Mouse (Mus musculus): ENCODE data around the gene Phf2. TPM values are rescaled to one million over a fixed set of nuclear protein-coding genes. Genes with fewer than 3 reads are reported as not detected.

Phf2 gene
- polyA plus RNA-seq, 1 experiment: 21.5 TPM

- Histone ChIP-seq H3K79me2 (ENCODE audit: control insufficient read depth, insufficient read depth) (peaks cover 80% of the 10 kb centered on the region), H3K4me2 (ENCODE audit: low read depth) (no peak overlapping the region), H3K4me3 (no peak overlapping the region), H3ac (ENCODE audit: control insufficient read depth, insufficient read length) (no peak overlapping the region), H3K27me3 (ENCODE audit: control insufficient read depth, insufficient read depth, insufficient read length) (no peaks in the 10 kb centered on the region), H3K36me3 (ENCODE audit: control insufficient read depth, insufficient read depth) (no peaks in the 10 kb centered on the region)
- no peak for TF ChIP-seq CEBPB (IDR thresholded peaks at IDR 0.05; ENCODE audit: insufficient read depth, poor library complexity, severe bottlenecking)
- TF ChIP-seq REST (IDR thresholded peaks at IDR 0.05; ENCODE audit: insufficient read depth, insufficient read length): no peak
- no peak for TF ChIP-seq MYOG (IDR thresholded peaks at IDR 0.05; ENCODE audit: control insufficient read depth in 1 of 3, insufficient read depth in 1 of 3, insufficient read length in 2 of 3, low read depth in 2 of 3)
- no peak for TF ChIP-seq POLR2A (IDR thresholded peaks at IDR 0.05; ENCODE audit: insufficient read length, low read depth)
- TF ChIP-seq E2F4 (IDR thresholded peaks at IDR 0.05; ENCODE audit: insufficient read depth): no peak
- no peak for TF ChIP-seq TCF12 (IDR thresholded peaks at IDR 0.05; ENCODE audit: insufficient read depth, poor library complexity, severe bottlenecking)
- no peak for TF ChIP-seq SRF (IDR thresholded peaks at IDR 0.05; ENCODE audit: control insufficient read depth, insufficient read length, low read depth)
- TF ChIP-seq TCF3 (IDR thresholded peaks at IDR 0.05; ENCODE audit: insufficient read length, low read depth): no peak
- TF ChIP-seq MYOD1 (IDR thresholded peaks at IDR 0.05; ENCODE audit: control insufficient read depth in 1 of 3, insufficient read length in 2 of 3, low read depth in 2 of 3): no peak
These were observed 27.4 kb downstream of the Phf2 start for GRCm38 (mm10) chr13:48843530-48843929.

- Histone ChIP-seq H3K4me3 (no peak overlapping the region), H3K27me3 (ENCODE audit: control insufficient read depth, insufficient read depth, insufficient read length) (no peaks in the 10 kb centered on the region), H3K36me3 (ENCODE audit: control insufficient read depth, insufficient read depth) (no peaks in the 10 kb centered on the region), H3K4me2 (ENCODE audit: low read depth) (no peak overlapping the region), H3K79me2 (ENCODE audit: control insufficient read depth, insufficient read depth) (peaks cover 85% of the 10 kb centered on the region), H3ac (ENCODE audit: control insufficient read depth, insufficient read length) (no peak overlapping the region)
- no peak for TF ChIP-seq POLR2A (IDR thresholded peaks at IDR 0.05; ENCODE audit: insufficient read length, low read depth)
- TF ChIP-seq SRF (IDR thresholded peaks at IDR 0.05; ENCODE audit: control insufficient read depth, insufficient read length, low read depth): no peak
- TF ChIP-seq POLR2AphosphoS2 (IDR thresholded peaks at IDR 0.05; ENCODE audit: insufficient read length, low read depth): no peak
- no peak for TF ChIP-seq TCF12 (IDR thresholded peaks at IDR 0.05; ENCODE audit: insufficient read depth, poor library complexity, severe bottlenecking)
- no peak for TF ChIP-seq CEBPB (IDR thresholded peaks at IDR 0.05; ENCODE audit: insufficient read depth, poor library complexity, severe bottlenecking)
- no peak for TF ChIP-seq MYOD1 (IDR thresholded peaks at IDR 0.05; ENCODE audit: control insufficient read depth in 1 of 3, insufficient read length in 2 of 3, low read depth in 2 of 3)
- TF ChIP-seq E2F4 (IDR thresholded peaks at IDR 0.05; ENCODE audit: insufficient read depth): no peak
- no peak for TF ChIP-seq REST (IDR thresholded peaks at IDR 0.05; ENCODE audit: insufficient read depth, insufficient read length)
- no peak for TF ChIP-seq TCF3 (IDR thresholded peaks at IDR 0.05; ENCODE audit: insufficient read length, low read depth)
These were observed 28.9 kb downstream of the Phf2 start for GRCm38 (mm10) chr13:48841905-48842592.

GRCm38 (mm10) chr13:48838284-48838683 lies 32.6 kb downstream of the Phf2 start:
- H3K36me3 ChIP-seq (ENCODE audit: control insufficient read depth, insufficient read depth): no peaks in the 10 kb centered on the region
- no peak overlapping the region for H3K4me2 ChIP-seq (ENCODE audit: low read depth)
- no peaks in the 10 kb centered on the region for H3K27me3 ChIP-seq (ENCODE audit: control insufficient read depth, insufficient read depth, insufficient read length)
- no peak overlapping the region for H3ac ChIP-seq (ENCODE audit: control insufficient read depth, insufficient read length)
- no peak overlapping the region for H3K4me3 ChIP-seq
- TF ChIP-seq E2F4 (IDR thresholded peaks at IDR 0.05; ENCODE audit: insufficient read depth) (no peak), CEBPB (IDR thresholded peaks at IDR 0.05; ENCODE audit: insufficient read depth, poor library complexity, severe bottlenecking) (no peak), REST (IDR thresholded peaks at IDR 0.05; ENCODE audit: insufficient read depth, insufficient read length) (no peak), SRF (IDR thresholded peaks at IDR 0.05; ENCODE audit: control insufficient read depth, insufficient read length, low read depth) (no peak), TCF3 (IDR thresholded peaks at IDR 0.05; ENCODE audit: insufficient read length, low read depth) (no peak), POLR2AphosphoS2 (IDR thresholded peaks at IDR 0.05; ENCODE audit: insufficient read length, low read depth) (no peak), TCF12 (IDR thresholded peaks at IDR 0.05; ENCODE audit: insufficient read depth, poor library complexity, severe bottlenecking) (no peak), MYOD1 (IDR thresholded peaks at IDR 0.05; ENCODE audit: control insufficient read depth in 1 of 3, insufficient read length in 2 of 3, low read depth in 2 of 3) (no peak), POLR2A (IDR thresholded peaks at IDR 0.05; ENCODE audit: insufficient read length, low read depth) (no peak), USF1 (IDR thresholded peaks at IDR 0.05; ENCODE audit: low read depth) (no peak), MAX (IDR thresholded peaks at IDR 0.05; ENCODE audit: low read depth) (no peak), MYOG (IDR thresholded peaks at IDR 0.05; ENCODE audit: control insufficient read depth in 1 of 3, insufficient read depth in 1 of 3, insufficient read length in 2 of 3, low read depth in 2 of 3) (no peak)
- peaks cover 72% of the 10 kb centered on the region for H3K79me2 ChIP-seq (ENCODE audit: control insufficient read depth, insufficient read depth)

DNA sequence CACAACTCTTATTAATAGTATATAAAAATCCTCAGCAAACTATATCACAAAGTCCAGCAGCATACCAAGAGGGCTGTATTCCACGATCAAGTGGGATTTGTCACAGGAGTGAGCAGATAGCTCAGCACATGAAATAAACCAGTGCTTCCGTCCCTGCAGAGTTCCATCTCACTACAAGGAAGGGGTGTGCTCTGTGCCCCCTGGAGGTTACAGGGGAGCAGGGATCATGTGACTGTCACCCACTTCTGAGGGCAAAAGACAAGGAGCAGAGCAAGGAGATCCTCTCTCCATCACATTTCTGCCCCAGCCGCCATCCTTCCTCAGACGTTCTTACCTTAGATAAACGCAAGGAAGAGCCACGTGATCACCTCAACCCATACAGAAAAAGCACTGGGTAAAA lies 33.4 kb downstream of the Phf2 start:
- Histone ChIP-seq H3K4me2 (ENCODE audit: low read depth) (no peak overlapping the region), H3K36me3 (ENCODE audit: control insufficient read depth, insufficient read depth) (no peaks in the 10 kb centered on the region)
- TF ChIP-seq SRF (IDR thresholded peaks at IDR 0.05; ENCODE audit: control insufficient read depth, insufficient read length, low read depth) (no peak), TCF3 (IDR thresholded peaks at IDR 0.05; ENCODE audit: insufficient read length, low read depth) (no peak), POLR2A (IDR thresholded peaks at IDR 0.05; ENCODE audit: insufficient read length, low read depth) (no peak), USF1 (IDR thresholded peaks at IDR 0.05; ENCODE audit: low read depth) (no peak), MYOD1 (IDR thresholded peaks at IDR 0.05; ENCODE audit: control insufficient read depth in 1 of 3, insufficient read length in 2 of 3, low read depth in 2 of 3) (no peak), MYOG (IDR thresholded peaks at IDR 0.05; ENCODE audit: control insufficient read depth in 1 of 3, insufficient read depth in 1 of 3, insufficient read length in 2 of 3, low read depth in 2 of 3) (no peak), TCF12 (IDR thresholded peaks at IDR 0.05; ENCODE audit: insufficient read depth, poor library complexity, severe bottlenecking) (no peak), MAX (IDR thresholded peaks at IDR 0.05; ENCODE audit: low read depth) (no peak), REST (IDR thresholded peaks at IDR 0.05; ENCODE audit: insufficient read depth, insufficient read length) (no peak), CEBPB (IDR thresholded peaks at IDR 0.05; ENCODE audit: insufficient read depth, poor library complexity, severe bottlenecking) (no peak), E2F4 (IDR thresholded peaks at IDR 0.05; ENCODE audit: insufficient read depth) (no peak), POLR2AphosphoS2 (IDR thresholded peaks at IDR 0.05; ENCODE audit: insufficient read length, low read depth) (no peak)

More for the DNA sequence above, 33.4 kb downstream of the Phf2 start:
- Histone ChIP-seq H3K4me3 (no peak overlapping the region), H3K27me3 (ENCODE audit: control insufficient read depth, insufficient read depth, insufficient read length) (no peaks in the 10 kb centered on the region), H3ac (ENCODE audit: control insufficient read depth, insufficient read length) (no peak overlapping the region), H3K79me2 (ENCODE audit: control insufficient read depth, insufficient read depth) (peaks cover 65% of the 10 kb centered on the region)
